Mouse (Mus musculus): ENCODE results near the gene Gmcl1. TPM values are rescaled to one million over a fixed set of nuclear protein-coding genes. Genes with fewer than 3 reads are reported as not detected.

Gmcl1 gene
- polyA plus RNA-seq, 1 experiment, result 36.9 TPM

DNA sequence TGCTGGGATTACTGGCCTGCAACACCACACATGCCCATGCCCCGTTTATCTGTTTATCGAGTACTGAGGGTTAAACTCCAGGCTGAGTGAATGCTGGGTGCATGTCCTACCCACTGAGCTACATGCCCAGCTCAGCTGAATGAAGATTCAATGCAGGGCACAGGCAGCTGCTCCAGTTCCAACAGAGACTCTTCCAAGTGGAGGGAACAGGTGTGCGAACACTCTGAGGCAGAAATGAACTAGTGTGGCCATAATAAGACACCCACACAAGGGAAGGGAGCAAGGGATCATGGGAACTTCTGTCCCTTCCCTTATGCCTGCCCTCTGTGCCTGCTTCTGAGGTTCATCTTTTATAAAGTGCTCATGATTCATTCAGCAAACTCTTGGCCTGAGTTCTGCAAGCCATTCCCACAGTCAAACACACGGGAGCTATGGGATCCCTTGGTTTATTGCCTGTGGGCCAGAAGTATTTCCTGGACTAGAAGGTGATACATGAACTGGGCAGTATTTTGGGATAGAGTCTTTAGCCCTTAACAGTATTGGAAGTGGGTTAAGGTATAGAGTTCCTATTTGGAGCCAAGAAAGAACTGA, 35.1 kb upstream of the Gmcl1 start:
- TF ChIP-seq POLR2A (IDR thresholded peaks at IDR 0.05; ENCODE audit: borderline replicate concordance, extremely low read depth, insufficient read depth, insufficient read length, poor library complexity, severe bottlenecking), result no peak
- no peak for TF ChIP-seq CTCF (IDR thresholded peaks at IDR 0.05; ENCODE audit: borderline replicate concordance, extremely low read depth, insufficient read depth, insufficient read length)
- no peak for DNase-seq (ENCODE audit: low read depth)

DNA sequence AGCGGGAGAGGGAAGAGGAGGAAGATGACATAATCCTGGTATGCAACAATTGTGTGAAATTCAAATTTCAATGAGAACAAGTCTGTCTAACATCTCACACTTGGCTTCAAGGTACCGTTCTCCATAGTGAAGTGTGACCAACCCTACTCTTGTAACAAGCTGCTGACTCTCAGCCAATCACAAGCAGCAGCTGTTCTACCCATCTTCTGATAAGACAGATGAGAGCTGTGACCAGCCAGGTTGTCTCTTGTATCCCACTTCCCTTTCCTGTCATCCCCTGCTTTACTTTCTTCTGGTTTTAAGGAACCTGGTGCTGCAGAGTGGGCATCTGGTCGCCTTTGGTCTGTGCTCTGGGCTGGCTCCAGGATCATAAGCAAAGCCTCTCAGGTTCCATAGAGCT, 34.3 kb upstream of the Gmcl1 start:
- no peak for DNase-seq (ENCODE audit: low read depth)
- TF ChIP-seq CTCF (IDR thresholded peaks at IDR 0.05; ENCODE audit: borderline replicate concordance, extremely low read depth, insufficient read depth, insufficient read length) (no peak), POLR2A (IDR thresholded peaks at IDR 0.05; ENCODE audit: borderline replicate concordance, extremely low read depth, insufficient read depth, insufficient read length, poor library complexity, severe bottlenecking) (no peak)

DNA sequence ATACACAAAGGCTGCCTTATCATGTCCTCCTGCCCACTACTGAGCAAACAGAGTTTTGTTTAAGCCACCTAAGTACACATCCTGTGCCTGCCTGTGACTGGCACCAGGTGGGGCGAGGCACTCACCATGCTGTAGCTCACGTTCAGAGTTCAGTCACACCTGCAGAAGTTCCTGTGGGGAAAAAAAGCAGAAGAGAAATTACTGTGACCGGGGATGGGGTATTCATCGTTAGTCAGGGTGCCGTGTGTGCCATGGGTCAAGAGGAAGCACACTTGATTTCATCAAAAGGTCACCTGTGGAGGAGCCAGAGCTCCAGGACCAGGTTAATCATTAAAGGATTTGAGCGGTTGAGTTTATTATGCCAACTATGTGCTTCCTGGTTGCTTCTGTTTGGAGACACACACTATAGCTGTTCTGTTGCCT, 32.5 kb upstream of the Gmcl1 start:
- no peak for DNase-seq (ENCODE audit: low read depth)
- TF ChIP-seq POLR2A (IDR thresholded peaks at IDR 0.05; ENCODE audit: borderline replicate concordance, extremely low read depth, insufficient read depth, insufficient read length, poor library complexity, severe bottlenecking), result no peak
- no peak for TF ChIP-seq CTCF (IDR thresholded peaks at IDR 0.05; ENCODE audit: borderline replicate concordance, extremely low read depth, insufficient read depth, insufficient read length)

GRCm38 (mm10) chr6:86754105-86754863, 21.1 kb upstream of the Gmcl1 start:
- DNase-seq (ENCODE audit: low read depth), result no peak

DNA sequence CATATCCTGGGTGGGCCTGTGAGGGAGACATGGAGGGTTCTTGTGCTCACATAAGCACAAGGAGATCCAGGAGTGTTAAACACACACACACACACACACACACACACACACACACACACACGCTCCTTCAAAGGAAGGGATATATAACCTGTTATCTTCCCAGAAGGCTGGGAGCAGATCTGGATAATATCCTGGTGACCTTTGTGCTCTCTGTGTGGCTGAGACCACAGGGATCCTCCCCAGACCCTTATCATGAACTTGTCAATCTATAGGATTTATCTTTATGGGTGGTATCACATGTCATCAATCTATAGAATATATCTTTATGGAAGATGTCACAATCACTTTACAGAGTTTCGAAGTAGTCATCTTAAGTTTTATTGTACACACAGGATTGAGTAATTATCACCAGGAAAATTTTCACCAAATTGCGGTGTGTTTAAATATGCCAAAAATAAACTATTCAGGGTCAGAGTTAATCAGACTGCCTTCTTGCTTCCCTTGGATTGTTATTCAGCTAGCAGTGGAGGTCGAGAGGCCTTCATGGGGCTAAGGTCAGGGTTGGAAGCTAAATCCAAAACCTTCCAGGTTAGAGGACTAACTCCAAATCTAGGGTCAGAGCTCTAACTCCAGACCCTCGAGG, 19.8 kb upstream of the Gmcl1 start:
- TF ChIP-seq CTCF (IDR thresholded peaks at IDR 0.05; ENCODE audit: borderline replicate concordance, extremely low read depth, insufficient read depth, insufficient read length) (no peak), POLR2A (IDR thresholded peaks at IDR 0.05; ENCODE audit: borderline replicate concordance, extremely low read depth, insufficient read depth, insufficient read length, poor library complexity, severe bottlenecking) (no peak)
- no peak for DNase-seq (ENCODE audit: low read depth)

More at GRCm38 (mm10) chr6:86754105-86754863, 21.1 kb upstream of the Gmcl1 start:
- TF ChIP-seq POLR2A (IDR thresholded peaks at IDR 0.05; ENCODE audit: borderline replicate concordance, extremely low read depth, insufficient read depth, insufficient read length, poor library complexity, severe bottlenecking) (no peak), CTCF (IDR thresholded peaks at IDR 0.05; ENCODE audit: borderline replicate concordance, extremely low read depth, insufficient read depth, insufficient read length) (no peak)

GRCm38 (mm10) chr6:86750961-86751360, 17.8 kb upstream of the Gmcl1 start:
- peak; percentile 2 for DNase-seq (ENCODE audit: low read depth)
- no peak for TF ChIP-seq CTCF (IDR thresholded peaks at IDR 0.05; ENCODE audit: borderline replicate concordance, extremely low read depth, insufficient read depth, insufficient read length)
- no peak for TF ChIP-seq POLR2A (IDR thresholded peaks at IDR 0.05; ENCODE audit: borderline replicate concordance, extremely low read depth, insufficient read depth, insufficient read length, poor library complexity, severe bottlenecking)

- TF ChIP-seq CTCF (IDR thresholded peaks at IDR 0.05; ENCODE audit: borderline replicate concordance, extremely low read depth, insufficient read depth, insufficient read length) (no peak), POLR2A (IDR thresholded peaks at IDR 0.05; ENCODE audit: borderline replicate concordance, extremely low read depth, insufficient read depth, insufficient read length, poor library complexity, severe bottlenecking) (no peak)
- DNase-seq (ENCODE audit: low read depth), result no peak
These were observed 16.6 kb upstream of the Gmcl1 start for GRCm38 (mm10) chr6:86749817-86750216.

GRCm38 (mm10) chr6:86747171-86747570, 14.0 kb upstream of the Gmcl1 start:
- DNase-seq (ENCODE audit: low read depth), result peak; percentile 81
- no peak for TF ChIP-seq POLR2A (IDR thresholded peaks at IDR 0.05; ENCODE audit: borderline replicate concordance, extremely low read depth, insufficient read depth, insufficient read length, poor library complexity, severe bottlenecking)
- TF ChIP-seq CTCF (IDR thresholded peaks at IDR 0.05; ENCODE audit: borderline replicate concordance, extremely low read depth, insufficient read depth, insufficient read length), result peak; percentile 74; the same call in 1 of the 2 replicates

- no peak for TF ChIP-seq POLR2A (IDR thresholded peaks at IDR 0.05; ENCODE audit: borderline replicate concordance, extremely low read depth, insufficient read depth, insufficient read length, poor library complexity, severe bottlenecking)
- DNase-seq (ENCODE audit: low read depth), result no peak
These were observed 7.5 kb upstream of the Gmcl1 start for GRCm38 (mm10) chr6:86740652-86741051.

- no peak for DNase-seq (ENCODE audit: low read depth)
- TF ChIP-seq POLR2A (IDR thresholded peaks at IDR 0.05; ENCODE audit: borderline replicate concordance, extremely low read depth, insufficient read depth, insufficient read length, poor library complexity, severe bottlenecking), result no peak
- TF ChIP-seq CTCF (IDR thresholded peaks at IDR 0.05; ENCODE audit: borderline replicate concordance, extremely low read depth, insufficient read depth, insufficient read length), result no peak
These were observed 3.6 kb upstream of the Gmcl1 start for GRCm38 (mm10) chr6:86736830-86737229.

DNA sequence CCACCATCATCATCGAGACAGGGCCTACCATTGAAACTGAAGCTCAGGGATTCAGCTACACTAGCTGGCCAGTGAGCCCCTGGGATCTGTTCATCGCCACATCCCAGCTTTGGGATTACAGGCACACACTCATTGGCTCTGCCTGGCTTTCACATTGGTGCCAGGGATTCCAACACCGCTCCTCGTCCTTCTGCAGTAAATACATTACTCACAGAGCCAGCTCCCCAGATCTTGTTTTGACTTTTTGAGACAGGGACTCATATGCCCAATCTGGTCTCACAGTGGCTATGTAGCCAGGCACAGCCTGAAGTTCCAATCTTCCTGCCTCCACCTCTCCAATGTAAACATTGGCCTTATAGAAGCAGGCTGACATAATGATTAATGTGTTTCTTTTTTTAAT, 3.1 kb upstream of the Gmcl1 start:
- TF ChIP-seq POLR2A (IDR thresholded peaks at IDR 0.05; ENCODE audit: borderline replicate concordance, extremely low read depth, insufficient read depth, insufficient read length, poor library complexity, severe bottlenecking) (no peak), CTCF (IDR thresholded peaks at IDR 0.05; ENCODE audit: borderline replicate concordance, extremely low read depth, insufficient read depth, insufficient read length) (no peak)
- DNase-seq (ENCODE audit: low read depth), result peak; percentile 32

Measured in brain, embryonic 14.5 days (tissue).